Mouse (Mus musculus) G1E (cell line): ENCODE results near the gene Mecom. TPM values are rescaled to one million over a fixed set of nuclear protein-coding genes. Genes with fewer than 3 reads are reported as not detected.

ENCODE experiments used
- ATAC-seq: 2 replicates; pipeline ENCODE4 v1.8.0; 2016; ENCODE audit warnings: mild to moderate bottlenecking; ENCODE audit not compliant: insufficient number of reproducible peaks, poor library complexity, low FRiP score, severe bottlenecking; ENCODE audit errors: extremely low read depth
- DNase-seq: peaks from one replicate; pipeline ENCODE4 v3.0.0; 2012; ENCODE audit warnings: low spot score
- H3K27me3 ChIP-seq: 2 replicates; pipeline ENCODE4 v1.6.1; 2012; ENCODE audit warnings: mild to moderate bottlenecking, low read length, inconsistent platforms; ENCODE audit not compliant: insufficient read depth
- H3K36me3 ChIP-seq: replicated peaks from 2 replicates; pipeline ENCODE3; 2012; ENCODE audit warnings: mild to moderate bottlenecking, inconsistent platforms
- H3K4me1 ChIP-seq: 2 replicates; pipeline ENCODE4 v1.6.1; 2012; ENCODE audit warnings: low read depth, low read length, inconsistent platforms, mixed read lengths; ENCODE audit not compliant: insufficient read depth
- H3K4me3 ChIP-seq: 2 replicates; pipeline ENCODE4 v1.5.1; 2012; ENCODE audit warnings: low read depth, mild to moderate bottlenecking, inconsistent platforms, low read length, moderate library complexity, mixed read lengths
- H3K9me3 ChIP-seq: replicated peaks from 2 replicates; pipeline ENCODE4 v1.6.1; 2012; ENCODE audit warnings: inconsistent platforms
- CTCF ChIP-seq: IDR thresholded peaks from 2 replicates; pipeline ENCODE4 v1.5.1; 2012; ENCODE audit warnings: low read depth, low read length, inconsistent platforms, mixed read lengths
- GATA1 ChIP-seq: IDR thresholded peaks from 2 replicates; pipeline ENCODE4 v1.6.1; 2012; ENCODE audit warnings: borderline replicate concordance, low read length, inconsistent platforms, mixed read lengths
- GATA2 ChIP-seq: IDR thresholded peaks from 2 replicates; pipeline ENCODE4 v1.6.1; 2012; ENCODE audit warnings: low read depth, low read length, inconsistent platforms, borderline replicate concordance
- POLR2AphosphoS5 ChIP-seq: IDR thresholded peaks from 2 replicates; pipeline ENCODE4 v1.6.1; 2012; ENCODE audit warnings: low read depth, low read length, inconsistent platforms; ENCODE audit not compliant: insufficient replicate concordance
- TAL1 ChIP-seq: conservative IDR thresholded peaks from 2 replicates; pipeline ENCODE4 v1.6.1; 2012; ENCODE audit warnings: low read depth, low read length, inconsistent platforms, mixed read lengths
- polyA plus RNA-seq: library from polyadenylated mRNA; stranded (reverse); fragments of >175 nt; gene quantifications from 2 replicates; pipeline ENCODE4 v1.2.3, GENCODE M21; 2012
- total RNA-seq, 2 experiments: library from RNA; stranded (forward) in 1 of 2; stranded (reverse) in 1 of 2; fragments of 200-1000 nt in 1 of 2; fragments of >200 nt in 1 of 2; fragmentation: Nextera tagmentation in 1 of 2; gene quantifications; 2 replicates each; pipeline ENCODE4 v1.2.3; 2014 to 2017

The Mecom gene
- total and polyA plus RNA-seq, 3 experiments = 0.05 TPM; not detected in 2

DNA sequence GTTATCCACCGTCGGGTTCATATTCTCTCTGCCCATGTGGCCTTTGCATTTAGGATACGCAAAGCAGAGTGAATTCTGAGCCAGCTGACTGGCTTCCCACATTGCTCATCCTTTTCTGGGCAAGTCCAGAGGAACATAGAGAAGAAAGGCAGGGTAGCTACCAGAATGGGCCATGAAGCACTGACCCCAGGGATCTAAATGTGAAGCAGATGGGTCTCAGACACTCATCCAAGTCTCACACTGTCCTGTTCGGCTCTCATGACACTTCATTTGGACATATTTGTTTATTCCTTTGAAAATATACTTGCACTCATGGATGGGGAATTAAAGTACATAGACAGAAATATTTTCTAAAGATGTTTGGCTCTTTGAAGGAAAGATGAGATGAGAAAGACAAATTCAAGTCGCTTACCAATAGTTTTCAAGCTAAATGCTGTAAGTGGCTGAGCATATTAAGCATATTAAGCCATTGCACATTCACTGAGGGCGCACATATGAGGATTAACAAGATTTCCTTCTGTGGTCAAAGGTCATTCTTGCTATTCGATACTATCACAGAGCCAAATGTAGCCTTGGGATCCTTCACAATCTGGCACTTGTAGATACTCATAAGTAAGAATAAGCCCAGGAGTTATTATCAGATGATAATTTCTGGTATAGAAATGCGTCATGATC lies 365.9 kb downstream of the Mecom start:
- ATAC-seq = no peak
- Histone ChIP-seq H3K4me1 (no peaks in the 10 kb centered on the region), H3K4me3 (no peak overlapping the region), H3K9me3 (no peaks in the 10 kb centered on the region), H3K27me3 (no peaks in the 10 kb centered on the region), H3K36me3 (no peaks in the 10 kb centered on the region)
- no peak for TF ChIP-seq CTCF
- no peak for DNase-seq

DNA sequence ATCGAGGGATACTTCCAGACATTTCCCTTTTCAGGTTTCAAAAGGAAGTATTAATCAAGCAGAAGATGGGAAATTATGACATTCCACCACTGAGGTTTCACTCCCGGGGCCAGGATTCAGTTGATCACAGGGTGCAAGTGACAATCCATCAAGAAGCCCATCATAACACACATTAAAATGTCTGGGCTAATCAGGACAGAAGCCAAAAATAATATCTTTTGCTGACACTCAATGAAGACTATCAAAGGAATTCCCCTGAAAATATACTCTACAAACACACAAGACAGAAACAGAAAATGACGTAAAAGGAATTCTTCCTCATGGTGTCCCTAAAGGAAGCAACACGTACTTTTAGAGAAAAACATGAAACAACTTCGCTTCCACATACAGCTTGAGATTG lies 371.2 kb downstream of the Mecom start:
- H3K4me3 ChIP-seq = no peak overlapping the region
- no peaks in the 10 kb centered on the region for H3K4me1 ChIP-seq
- TF ChIP-seq POLR2AphosphoS5 (no peak), CTCF (no peak), GATA1 (no peak), GATA2 (no peak)
- H3K36me3 ChIP-seq = no peaks in the 10 kb centered on the region
- H3K27me3 ChIP-seq = no peaks in the 10 kb centered on the region
- DNase-seq (no peak), ATAC-seq (no peak)
- no peaks in the 10 kb centered on the region for H3K9me3 ChIP-seq

DNA sequence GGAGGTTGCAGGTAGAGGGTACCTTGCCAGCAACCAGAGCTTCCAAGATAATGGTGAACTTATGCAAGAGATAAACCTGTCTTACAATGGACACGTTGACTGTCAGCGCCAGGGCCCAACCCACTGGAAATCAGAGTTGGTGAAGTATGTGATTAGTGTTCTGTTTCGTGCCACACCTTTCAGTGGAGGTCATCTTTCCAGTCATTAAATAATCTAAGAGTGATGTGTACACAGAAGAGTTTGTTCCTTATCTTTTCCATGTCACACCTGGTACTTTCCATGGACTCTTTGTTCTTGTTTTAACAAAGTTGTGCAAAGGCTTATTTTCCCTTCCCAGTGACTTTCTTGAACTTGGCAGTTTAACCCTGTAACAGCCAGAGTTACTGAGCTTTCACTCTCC lies 374.0 kb downstream of the Mecom start:
- Histone ChIP-seq H3K36me3 (no peaks in the 10 kb centered on the region), H3K4me1 (no peaks in the 10 kb centered on the region), H3K4me3 (no peak overlapping the region), H3K9me3 (no peaks in the 10 kb centered on the region), H3K27me3 (no peaks in the 10 kb centered on the region)
- ATAC-seq = no peak
- TF ChIP-seq GATA1 (no peak), POLR2AphosphoS5 (no peak), CTCF (no peak), GATA2 (no peak), TAL1 (no peak)
- DNase-seq = no peak

DNA sequence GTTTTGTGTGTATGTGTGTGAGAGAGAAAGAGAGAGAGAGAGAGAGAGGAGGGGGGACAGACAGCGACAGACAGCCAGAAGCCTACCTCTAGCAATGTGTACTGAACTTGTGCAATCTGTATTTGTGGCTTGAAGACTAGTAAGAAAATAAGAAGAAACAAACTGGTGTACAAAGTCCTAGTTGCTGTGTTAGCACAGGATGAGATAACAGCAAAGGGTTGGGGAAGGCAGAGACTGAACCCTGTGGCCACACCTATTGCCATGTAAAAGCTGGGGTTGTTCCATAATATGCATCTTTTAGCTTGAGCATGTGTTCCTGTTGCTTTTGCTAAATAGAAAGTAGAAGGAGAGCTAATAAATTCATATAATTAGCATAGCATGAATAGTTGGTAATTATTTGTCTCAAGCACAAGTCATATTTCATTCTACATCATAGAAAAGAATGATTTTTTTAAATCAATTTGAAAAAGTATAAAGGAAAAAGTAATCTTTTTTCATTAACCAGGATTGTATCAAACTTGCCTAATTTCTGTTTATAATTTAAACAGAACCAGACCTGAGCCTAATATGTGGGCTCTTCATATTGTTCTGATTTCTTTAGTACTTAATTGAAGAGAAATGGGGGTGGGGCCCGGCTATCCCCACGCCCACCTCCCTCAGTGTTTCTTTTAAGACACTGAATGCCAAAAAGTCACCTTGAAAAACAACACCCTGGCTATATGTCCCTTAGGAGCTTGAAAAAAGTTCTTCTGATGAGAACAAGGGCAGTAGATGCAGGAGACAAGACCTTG lies 379.2 kb downstream of the Mecom start:
- DNase-seq = no peak
- no peaks in the 10 kb centered on the region for H3K36me3 ChIP-seq
- no peak for ATAC-seq
- no peaks in the 10 kb centered on the region for H3K27me3 ChIP-seq
- H3K4me3 ChIP-seq = no peak overlapping the region
- TF ChIP-seq GATA2 (no peak), POLR2AphosphoS5 (no peak), TAL1 (no peak), CTCF (no peak), GATA1 (no peak)
- H3K9me3 ChIP-seq = no peaks in the 10 kb centered on the region
- no peaks in the 10 kb centered on the region for H3K4me1 ChIP-seq

DNA sequence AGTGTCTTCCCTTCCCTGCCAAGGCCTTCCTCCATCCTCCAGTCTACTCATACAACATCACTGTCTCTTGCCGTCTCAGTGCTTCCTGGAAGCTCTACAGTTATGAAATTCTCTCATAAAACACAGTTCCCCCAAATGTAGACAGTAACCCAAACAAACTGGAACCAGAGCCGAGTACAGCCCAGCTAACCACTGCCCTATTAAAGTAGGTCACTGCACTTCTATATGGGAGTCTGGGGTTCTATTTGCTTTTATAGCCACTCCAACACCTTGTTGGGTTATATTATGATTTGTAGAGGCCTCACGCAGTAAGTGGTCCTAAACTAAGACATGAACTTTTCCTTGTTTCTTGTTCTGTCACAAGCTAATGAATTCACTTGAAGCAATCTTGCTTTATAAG lies 380.8 kb downstream of the Mecom start:
- no peaks in the 10 kb centered on the region for H3K4me1 ChIP-seq
- H3K36me3 ChIP-seq = no peaks in the 10 kb centered on the region
- ATAC-seq (no peak), DNase-seq (no peak)
- TF ChIP-seq TAL1 (no peak), GATA1 (no peak), GATA2 (no peak), POLR2AphosphoS5 (no peak), CTCF (no peak)
- no peak overlapping the region for H3K4me3 ChIP-seq
- H3K27me3 ChIP-seq = no peaks in the 10 kb centered on the region
- H3K9me3 ChIP-seq = no peaks in the 10 kb centered on the region

DNA sequence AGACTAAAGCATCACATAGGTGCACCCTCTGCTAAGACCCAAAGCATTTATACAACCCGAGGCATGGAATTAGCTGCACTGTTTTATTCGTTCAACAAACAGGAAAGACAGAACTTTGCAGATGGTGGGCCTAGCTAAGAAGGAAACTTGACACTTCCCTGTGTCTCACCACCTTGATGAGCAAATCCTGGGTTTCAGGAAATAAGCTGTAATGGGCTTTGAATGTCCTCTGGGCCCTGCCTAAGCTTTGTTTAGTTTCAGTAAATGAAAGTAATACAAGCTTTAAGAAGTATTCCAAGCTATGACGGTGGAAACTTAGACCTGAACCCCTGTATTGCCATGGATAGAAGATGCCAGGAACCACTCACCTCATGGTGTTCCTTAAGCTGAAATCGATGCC lies 383.0 kb downstream of the Mecom start:
- H3K27me3 ChIP-seq = no peaks in the 10 kb centered on the region
- H3K4me3 ChIP-seq = no peak overlapping the region
- H3K4me1 ChIP-seq = no peaks in the 10 kb centered on the region
- no peak for ATAC-seq
- no peaks in the 10 kb centered on the region for H3K36me3 ChIP-seq
- DNase-seq = no peak
- no peaks in the 10 kb centered on the region for H3K9me3 ChIP-seq
- TF ChIP-seq GATA1 = no peak
- TF ChIP-seq GATA2 = no peak
- TF ChIP-seq TAL1 = no peak
- no peak for TF ChIP-seq CTCF
- no peak for TF ChIP-seq POLR2AphosphoS5
